Mouse (Mus musculus) kidney, adult 2 months (tissue): ENCODE data around the gene Coro7.

Experiments used
- CTCF ChIP-seq: fragments of 200-500 bp; conservative IDR thresholded peaks from 2 replicates; pipeline ENCODE4 v1.5.1; 2011; ENCODE audit warnings: low read depth, mild to moderate bottlenecking, control low read depth, low read length, moderate library complexity, mixed read lengths; ENCODE audit not compliant: insufficient read depth, insufficient read length
- POLR2A ChIP-seq: fragments of 200-500 bp; IDR thresholded peaks from one replicate; pipeline ENCODE4 v1.6.1; 2011; ENCODE audit warnings: low read depth, low read length, control low read depth

GRCm38 (mm10) chr16:4651081-4651480, 28.5 kb downstream of the Coro7 start:
- no peak for TF ChIP-seq CTCF
- no peak for TF ChIP-seq POLR2A
